Mouse (Mus musculus) midbrain, embryonic 13.5 days (tissue): ENCODE measurements at regions not wholly inside any gene's neighbourhood (a gene's known extent, or its start where the extent isn't known, plus 50 kb on each side); places are given as distances from the start of the nearest gene placed in this dataset.
"Not testable (repeated sequence)": the region's sequence is repeated elsewhere in the genome, so short reads cannot be mapped to it uniquely, and the experiment has no call there.

ENCODE experiments used
- ATAC-seq: fragments of 200-750 bp; cut with Nextera tagmentation; 2 replicates; pipeline ENCODE4 v1.8.0; 2017; ENCODE audit warnings: mild to moderate bottlenecking, moderate TSS enrichment, moderate library complexity
- H3K27ac ChIP-seq: fragments of 300-500 bp; sonication (generic); 2 replicates; pipeline ENCODE4 v1.5.1; 2015; ENCODE audit warnings: inconsistent platforms, mild to moderate bottlenecking, moderate library complexity
- H3K27me3 ChIP-seq: fragments of 300-500 bp; sonication (generic); 2 replicates; pipeline ENCODE4 v1.6.1; 2015; ENCODE audit warnings: mild to moderate bottlenecking, inconsistent platforms
- H3K36me3 ChIP-seq: fragments of 300-500 bp; sonication (generic); 2 replicates; pipeline ENCODE4 v1.6.1; 2015; ENCODE audit warnings: mild to moderate bottlenecking, inconsistent platforms
- H3K4me1 ChIP-seq: fragments of 300-500 bp; sonication (generic); replicated peaks from 2 replicates; pipeline ENCODE4 v1.6.1; 2015; ENCODE audit warnings: inconsistent platforms
- H3K4me2 ChIP-seq: fragments of 300-500 bp; sonication (generic); replicated peaks from 2 replicates; pipeline ENCODE4 v1.6.1; 2015; ENCODE audit warnings: moderate library complexity, mild to moderate bottlenecking, inconsistent platforms
- H3K4me3 ChIP-seq: fragments of 300-500 bp; sonication (generic); replicated peaks from 2 replicates; pipeline ENCODE4 v1.5.1; 2015; ENCODE audit warnings: mild to moderate bottlenecking, inconsistent platforms
- H3K9ac ChIP-seq: fragments of 300-500 bp; sonication (generic); replicated peaks from 2 replicates; pipeline ENCODE4 v1.6.1; 2015; ENCODE audit warnings: mild to moderate bottlenecking, inconsistent platforms
- H3K9me3 ChIP-seq: fragments of 300-500 bp; sonication (generic); 2 replicates; pipeline ENCODE4 v1.6.1; 2016; ENCODE audit warnings: mild to moderate bottlenecking, inconsistent platforms
- WGBS: fragments of 180-500 bp; shearing (Covaris S2); methylation state at CpG from one replicate; pipeline ENCODE4 v1.1.7; 2015; 5-methylcytosine and 5-hydroxymethylcytosine counted together

DNA sequence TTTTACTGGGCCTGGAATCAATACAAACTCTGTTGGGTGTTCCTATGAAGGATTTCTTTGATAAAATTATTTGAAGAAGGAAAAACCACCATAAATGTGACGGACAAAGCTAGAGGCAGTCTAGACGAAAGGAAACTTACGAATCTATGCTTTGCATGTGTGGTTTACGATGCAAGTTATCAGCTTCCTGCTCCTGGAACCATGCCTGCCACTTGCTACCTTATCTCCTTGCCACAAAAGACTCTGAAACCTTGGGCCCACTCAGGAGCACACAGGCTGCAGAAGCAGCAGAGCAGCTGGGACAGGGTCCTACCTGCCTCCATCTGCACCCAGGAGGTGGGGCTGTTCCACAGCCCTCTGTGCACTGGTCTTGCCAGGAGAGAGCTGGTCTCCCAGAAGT is 287.5 kb downstream of the Arl6ip6 start:
- H3K9ac ChIP-seq, ATAC-seq, H3K36me3 ChIP-seq, H3K27me3 ChIP-seq, H3K4me1 ChIP-seq, H3K27ac ChIP-seq, H3K4me3 ChIP-seq, H3K4me2 ChIP-seq, H3K9me3 ChIP-seq: not testable (repeated sequence)
- WGBS, result 95% methylated on average over 4 of the region's 4 CpGs

DNA sequence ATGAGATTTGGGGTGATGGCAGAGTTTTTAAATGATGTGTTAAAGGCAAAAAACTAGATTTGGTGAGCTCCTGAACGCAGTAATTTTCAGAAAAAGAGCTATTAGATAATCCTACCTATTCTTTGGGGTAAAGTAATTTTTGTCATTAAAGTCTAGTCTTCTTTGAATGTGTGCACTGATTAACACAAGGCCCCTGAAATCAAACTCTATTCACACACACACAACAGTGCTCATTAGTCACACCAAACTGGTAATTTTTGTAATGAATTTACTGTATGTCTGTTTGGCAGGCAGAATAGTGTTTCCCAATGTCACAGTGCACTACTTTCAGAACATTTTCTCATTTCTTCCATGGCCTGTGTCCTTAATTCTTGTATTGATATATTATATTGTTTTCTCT is 296.8 kb downstream of the Arl6ip6 start:
- Histone ChIP-seq H3K27ac (no peak overlapping the region), H3K9ac (no peak overlapping the region), H3K4me2 (no peak overlapping the region), H3K27me3 (peaks cover 12% of the 10 kb centered on the region; the same call in 1 of the 2 replicates), H3K4me3 (no peak overlapping the region), H3K9me3 (0 out of 2 replicates have a peak, but pooled peaks cover 3% of the 10 kb centered on the region), H3K4me1 (no peaks in the 10 kb centered on the region), H3K36me3 (no peaks in the 10 kb centered on the region)
- WGBS, result 62% methylated on average over 1 of the region's 1 CpGs
- no peak for ATAC-seq

DNA sequence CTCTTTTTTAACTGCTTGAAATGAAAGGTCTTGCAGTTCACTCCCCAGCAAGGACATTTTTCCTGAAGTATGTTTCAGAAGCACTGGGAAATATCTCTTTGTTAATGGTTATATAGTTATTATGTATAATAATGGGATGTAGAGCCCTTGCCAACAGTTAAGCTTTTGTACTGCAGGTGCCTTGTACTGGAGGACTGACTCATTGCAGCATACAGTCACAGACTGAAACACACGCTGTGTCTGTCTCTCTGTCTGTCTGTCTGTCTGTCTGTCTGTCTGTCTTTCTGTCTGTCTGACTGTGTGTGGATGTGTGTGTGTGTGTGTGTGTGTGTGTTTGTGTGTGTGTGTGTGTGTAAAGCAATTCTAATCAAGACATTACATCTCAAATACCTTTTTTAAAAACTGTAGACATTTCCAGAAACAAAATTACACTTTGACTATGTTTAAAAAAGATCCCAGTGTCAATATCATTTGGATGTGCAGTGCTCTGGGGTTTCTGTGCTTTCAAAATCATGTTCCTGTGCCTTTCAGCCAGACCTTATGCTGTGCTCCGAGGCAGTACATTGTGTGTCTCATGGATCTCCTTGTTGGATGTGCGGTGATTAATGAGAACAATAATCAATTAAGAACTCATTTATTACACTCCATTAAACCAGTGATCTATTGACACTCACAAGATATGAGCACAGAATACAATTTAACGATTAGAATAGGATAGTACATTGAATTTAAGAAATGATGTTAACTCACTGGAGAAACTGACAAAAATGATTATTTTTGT is 299.5 kb downstream of the Arl6ip6 start:
- H3K4me2 ChIP-seq, result no peak overlapping the region
- H3K9me3 ChIP-seq, result 0 out of 2 replicates have a peak, but pooled peaks cover 3% of the 10 kb centered on the region
- H3K4me3 ChIP-seq, result no peak overlapping the region
- H3K27me3 ChIP-seq, result peaks cover 12% of the 10 kb centered on the region; the same call in 1 of the 2 replicates
- no peaks in the 10 kb centered on the region for H3K36me3 ChIP-seq
- H3K27ac ChIP-seq, result no peak overlapping the region
- no peak for ATAC-seq
- H3K4me1 ChIP-seq, result no peaks in the 10 kb centered on the region
- 84% methylated on average over 4 of the region's 4 CpGs for WGBS
- H3K9ac ChIP-seq, result no peak overlapping the region

DNA sequence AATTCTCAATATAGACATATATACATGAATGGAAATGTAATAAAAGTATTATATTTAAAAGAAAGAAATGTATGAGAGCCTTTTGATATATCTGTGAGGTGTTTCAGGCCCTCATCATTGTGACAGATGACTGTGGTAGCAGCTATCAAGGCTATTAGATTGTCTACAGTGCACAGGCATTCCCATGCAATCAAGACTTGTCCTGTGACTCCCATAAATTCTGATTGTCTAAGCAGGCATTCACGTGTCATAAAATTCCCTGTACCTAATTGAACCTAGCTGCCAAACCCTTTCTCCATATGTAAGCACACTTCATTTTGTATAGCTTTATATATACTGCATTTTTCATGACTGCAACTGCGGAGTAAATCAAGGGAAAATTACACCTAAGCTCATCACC is 301.3 kb downstream of the Arl6ip6 start:
- WGBS, result 86% methylated on average over 2 of the region's 2 CpGs

DNA sequence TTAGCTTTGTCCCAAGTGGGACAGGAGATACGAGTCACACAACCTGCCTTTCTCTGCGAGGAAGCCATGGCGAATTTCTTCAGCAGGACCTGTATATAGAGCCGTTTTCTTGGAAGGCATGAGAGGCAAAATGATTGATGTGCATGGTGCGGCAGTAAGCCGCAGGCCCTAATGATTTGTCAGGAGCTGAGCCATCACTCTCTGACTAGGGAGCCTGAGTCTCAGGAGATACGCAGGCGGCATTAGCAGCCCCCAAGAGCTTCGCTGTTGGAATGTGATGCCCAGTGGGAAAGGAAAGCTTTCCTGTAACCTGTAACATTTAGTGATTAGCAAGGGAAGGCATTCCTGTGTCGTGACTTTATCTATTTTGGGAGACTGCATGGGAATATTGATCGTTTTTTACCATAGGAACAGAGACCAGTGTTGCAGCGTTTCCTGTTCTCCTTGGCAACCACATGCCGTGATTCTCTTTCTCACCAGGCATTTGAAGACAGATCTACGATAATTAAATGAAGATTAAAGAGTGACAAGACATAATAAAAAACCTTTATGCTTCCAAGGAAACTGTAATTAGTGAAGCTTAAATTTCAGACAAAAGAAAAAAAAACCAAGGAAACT is 310.2 kb downstream of the Arl6ip6 start:
- Histone ChIP-seq H3K27me3 (no peaks in the 10 kb centered on the region), H3K9me3 (no peaks in the 10 kb centered on the region), H3K9ac (no peak overlapping the region), H3K27ac (peak overlapping the region; percentile 31; the same call in 1 of the 2 replicates), H3K4me2 (peak overlapping the region; percentile 42), H3K36me3 (no peaks in the 10 kb centered on the region), H3K4me1 (peaks cover 4% of the 10 kb centered on the region), H3K4me3 (peak overlapping the region; percentile 4; the same call in 1 of the 2 replicates)
- WGBS, result 34% methylated on average over 14 of the region's 14 CpGs
- ATAC-seq, result peak; percentile 65

More for the DNA sequence above, 301.3 kb downstream of the Arl6ip6 start:
- Histone ChIP-seq H3K27me3 (0 out of 2 replicates have a peak, but pooled peaks cover 9% of the 10 kb centered on the region), H3K9me3 (0 out of 2 replicates have a peak, but pooled peaks cover 3% of the 10 kb centered on the region), H3K4me1 (no peaks in the 10 kb centered on the region), H3K4me2 (no peak overlapping the region), H3K36me3 (no peaks in the 10 kb centered on the region), H3K27ac (no peak overlapping the region), H3K4me3 (no peak overlapping the region), H3K9ac (no peak overlapping the region)
- no peak for ATAC-seq

GRCm38 (mm10) chr2:53502275-53502667 is 310.7 kb downstream of the Arl6ip6 start:
- H3K36me3 ChIP-seq, result no peaks in the 10 kb centered on the region
- H3K9me3 ChIP-seq, result no peaks in the 10 kb centered on the region
- H3K4me3 ChIP-seq, result no peak overlapping the region
- no peak overlapping the region for H3K4me2 ChIP-seq
- no peak overlapping the region for H3K27ac ChIP-seq
- whole genome bisulfite sequencing, result 53% methylated on average over 4 of the region's 4 CpGs
- no peak for ATAC-seq
- no peaks in the 10 kb centered on the region for H3K27me3 ChIP-seq
- H3K4me1 ChIP-seq, result peaks cover 4% of the 10 kb centered on the region
- H3K9ac ChIP-seq, result no peak overlapping the region

GRCm38 (mm10) chr2:53542097-53542496 is 350.6 kb downstream of the Arl6ip6 start:
- Histone ChIP-seq H3K36me3 (no peaks in the 10 kb centered on the region), H3K9ac (no peak overlapping the region), H3K27me3 (no peaks in the 10 kb centered on the region), H3K4me3 (no peak overlapping the region), H3K9me3 (no peaks in the 10 kb centered on the region), H3K27ac (no peak overlapping the region), H3K4me2 (no peak overlapping the region), H3K4me1 (no peaks in the 10 kb centered on the region)
- ATAC-seq, result no peak
- 93% methylated on average over 2 of the region's 2 CpGs for WGBS

- Histone ChIP-seq H3K9ac (no peak overlapping the region), H3K4me1 (no peaks in the 10 kb centered on the region), H3K27me3 (no peaks in the 10 kb centered on the region), H3K36me3 (no peaks in the 10 kb centered on the region), H3K27ac (no peak overlapping the region), H3K4me2 (no peak overlapping the region), H3K9me3 (no peaks in the 10 kb centered on the region), H3K4me3 (no peak overlapping the region)
- ATAC-seq, result no peak
- WGBS, result 48% methylated on average over 1 of the region's 1 CpGs
Observed at GRCm38 (mm10) chr2:53574007-53574406, 382.5 kb downstream of the Arl6ip6 start.

- 90% methylated on average over 2 of the region's 2 CpGs for WGBS
- no peaks in the 10 kb centered on the region for H3K4me1 ChIP-seq
- no peak for ATAC-seq
- H3K9ac ChIP-seq, result no peak overlapping the region
- no peaks in the 10 kb centered on the region for H3K36me3 ChIP-seq
- no peak overlapping the region for H3K27ac ChIP-seq
- no peaks in the 10 kb centered on the region for H3K9me3 ChIP-seq
- no peak overlapping the region for H3K4me3 ChIP-seq
- H3K27me3 ChIP-seq, result no peaks in the 10 kb centered on the region
- H3K4me2 ChIP-seq, result no peak overlapping the region
Observed at GRCm38 (mm10) chr2:53605829-53606228, 414.3 kb downstream of the Arl6ip6 start.

DNA sequence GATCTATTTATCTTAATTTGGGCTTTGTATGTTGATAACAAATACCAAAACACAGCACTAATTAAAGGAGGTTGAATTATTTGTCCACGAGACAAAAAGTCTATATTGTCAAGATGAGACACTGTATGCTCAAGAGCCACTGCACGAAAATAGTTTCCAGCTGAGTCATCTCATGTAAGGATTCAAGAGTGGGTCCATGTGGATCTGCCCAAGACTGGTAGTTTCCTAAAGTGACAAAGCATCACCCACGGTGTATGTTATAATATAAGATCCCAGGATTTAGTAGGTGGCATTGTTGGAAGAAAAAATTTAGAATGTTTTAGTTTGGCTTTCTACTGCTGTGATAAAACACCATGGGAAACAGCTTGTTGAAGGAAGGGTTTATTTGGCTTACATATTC is 428.2 kb downstream of the Arl6ip6 start:
- no peak for ATAC-seq
- WGBS, result 88% methylated on average over 3 of the region's 3 CpGs

GRCm38 (mm10) chr2:53632816-53633474 is 441.4 kb downstream of the Arl6ip6 start:
- not testable (repeated sequence) for H3K9ac ChIP-seq, H3K27ac ChIP-seq, H3K4me1 ChIP-seq, H3K4me2 ChIP-seq, H3K9me3 ChIP-seq, ATAC-seq, H3K4me3 ChIP-seq, H3K27me3 ChIP-seq, H3K36me3 ChIP-seq
- 78% methylated on average over 19 of the region's 19 CpGs for WGBS

More for the DNA sequence above, 428.2 kb downstream of the Arl6ip6 start:
- Histone ChIP-seq H3K27ac (no peak overlapping the region), H3K4me3 (no peak overlapping the region), H3K27me3 (no peaks in the 10 kb centered on the region), H3K4me1 (no peaks in the 10 kb centered on the region), H3K9me3 (no peaks in the 10 kb centered on the region), H3K4me2 (no peak overlapping the region), H3K36me3 (no peaks in the 10 kb centered on the region), H3K9ac (no peak overlapping the region)
